Mouse (Mus musculus) c-Kit-positive CD71-positive TER-119-positive erythroid progenitor cells, embryonic 14.5 days (primary cell): Measurements from ENCODE around the gene BC030867.

Experiments used
- DNase-seq: peaks from one replicate; pipeline ENCODE4 v3.0.0-alpha.2; 2013; ENCODE audit warnings: low spot score

The BC030867 gene

DNA sequence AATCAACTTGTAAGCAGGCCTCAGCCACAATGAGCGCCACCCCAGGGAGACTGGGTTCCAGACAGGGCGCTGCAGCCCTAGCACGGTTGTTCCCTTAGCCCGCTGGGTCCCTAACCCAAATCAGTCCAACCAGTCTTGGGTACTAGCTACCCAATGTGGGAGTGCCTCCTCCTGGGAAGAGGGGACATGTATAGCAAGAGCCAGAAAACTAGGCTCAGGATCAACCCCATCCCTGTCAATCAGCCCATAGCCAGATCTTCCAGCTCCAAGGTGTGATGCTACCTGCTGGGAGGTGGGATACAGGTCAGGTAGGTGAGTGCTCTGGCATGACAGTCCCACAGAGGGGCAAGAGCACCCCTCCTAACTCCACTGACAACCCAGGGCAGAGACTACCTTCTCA lies 41.5 kb downstream of the BC030867 start:
- DNase-seq: no peak

DNA sequence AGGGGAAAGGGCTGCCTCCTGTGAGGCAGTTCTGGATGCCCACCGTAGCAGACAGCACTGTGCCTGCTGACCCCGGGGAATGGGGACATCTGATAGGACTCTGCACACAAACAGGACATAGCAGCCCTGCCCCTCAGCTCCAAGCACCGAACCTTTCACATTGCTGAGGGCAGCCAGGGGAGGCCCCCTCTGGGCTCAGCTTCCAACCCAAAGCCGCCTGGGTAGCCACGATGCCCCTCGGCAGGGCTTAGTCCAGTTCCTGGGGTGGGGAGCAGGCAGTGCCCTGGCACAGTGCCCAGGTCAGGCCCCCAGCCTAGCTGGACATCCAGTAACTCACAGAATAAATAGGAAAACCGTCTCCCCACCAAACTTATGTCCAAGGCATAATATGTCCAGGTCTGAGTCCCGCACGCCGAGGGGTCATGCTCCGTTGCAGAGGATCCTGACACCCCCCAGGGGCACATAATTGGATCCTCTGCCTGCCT lies 42.4 kb downstream of the BC030867 start:
- no peak for DNase-seq

DNA sequence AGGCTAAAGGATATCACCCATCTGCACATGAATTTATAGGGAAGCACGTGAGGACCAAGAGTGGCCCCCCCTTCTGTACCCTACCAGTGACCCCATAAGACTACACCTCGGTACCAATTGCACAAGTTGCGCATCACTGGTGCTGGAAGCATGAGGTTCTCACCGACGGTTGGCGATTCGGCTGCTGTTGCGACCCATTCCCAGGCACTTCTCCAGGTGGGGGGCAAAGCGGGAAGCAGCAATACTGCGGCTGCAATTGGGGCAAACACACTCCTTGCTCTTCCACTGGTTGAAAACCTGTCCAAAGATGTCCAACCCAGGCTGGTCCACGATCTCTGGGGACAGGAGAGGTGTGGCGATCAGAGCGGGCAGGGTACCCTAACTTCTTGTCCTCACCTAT lies 45.3 kb downstream of the BC030867 start:
- DNase-seq: no peak

- no peak for DNase-seq
These were observed 45.7 kb downstream of the BC030867 start for GRCm38 (mm10) chr11:102294416-102294815.

DNA sequence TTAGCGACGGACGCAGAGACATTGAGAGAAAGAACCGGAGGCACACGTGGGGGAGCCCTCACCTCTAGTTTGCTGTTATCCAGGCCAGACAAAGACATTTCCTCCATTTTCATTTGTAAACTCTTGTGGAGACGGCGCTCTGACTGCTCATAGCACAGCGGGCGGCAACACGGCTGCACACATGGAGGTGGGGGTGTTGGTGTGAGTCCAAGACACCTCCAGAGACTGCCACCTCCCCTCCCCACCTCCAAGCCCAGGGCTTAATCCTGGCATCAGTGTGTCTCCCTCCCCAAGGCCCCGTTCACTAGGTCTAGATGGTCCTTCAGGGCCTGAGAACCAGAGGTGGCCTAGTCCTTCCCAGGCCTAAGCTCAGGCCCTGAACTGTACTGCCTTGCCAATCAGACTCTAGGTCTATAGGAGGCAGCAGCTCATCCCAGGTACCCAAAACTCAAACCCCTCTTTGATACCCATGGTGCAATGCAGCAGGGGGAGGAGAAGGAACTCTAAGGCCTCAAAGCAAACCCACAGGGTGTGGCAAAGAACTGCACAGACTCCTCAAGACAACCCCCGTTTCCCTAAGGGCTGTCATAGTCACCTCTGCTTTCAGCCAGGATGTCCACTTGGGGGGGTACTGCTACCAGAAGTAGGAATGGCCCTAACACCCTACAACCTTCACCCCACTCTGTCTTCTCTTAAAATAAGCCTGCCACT lies 46.4 kb downstream of the BC030867 start:
- DNase-seq: no peak

DNA sequence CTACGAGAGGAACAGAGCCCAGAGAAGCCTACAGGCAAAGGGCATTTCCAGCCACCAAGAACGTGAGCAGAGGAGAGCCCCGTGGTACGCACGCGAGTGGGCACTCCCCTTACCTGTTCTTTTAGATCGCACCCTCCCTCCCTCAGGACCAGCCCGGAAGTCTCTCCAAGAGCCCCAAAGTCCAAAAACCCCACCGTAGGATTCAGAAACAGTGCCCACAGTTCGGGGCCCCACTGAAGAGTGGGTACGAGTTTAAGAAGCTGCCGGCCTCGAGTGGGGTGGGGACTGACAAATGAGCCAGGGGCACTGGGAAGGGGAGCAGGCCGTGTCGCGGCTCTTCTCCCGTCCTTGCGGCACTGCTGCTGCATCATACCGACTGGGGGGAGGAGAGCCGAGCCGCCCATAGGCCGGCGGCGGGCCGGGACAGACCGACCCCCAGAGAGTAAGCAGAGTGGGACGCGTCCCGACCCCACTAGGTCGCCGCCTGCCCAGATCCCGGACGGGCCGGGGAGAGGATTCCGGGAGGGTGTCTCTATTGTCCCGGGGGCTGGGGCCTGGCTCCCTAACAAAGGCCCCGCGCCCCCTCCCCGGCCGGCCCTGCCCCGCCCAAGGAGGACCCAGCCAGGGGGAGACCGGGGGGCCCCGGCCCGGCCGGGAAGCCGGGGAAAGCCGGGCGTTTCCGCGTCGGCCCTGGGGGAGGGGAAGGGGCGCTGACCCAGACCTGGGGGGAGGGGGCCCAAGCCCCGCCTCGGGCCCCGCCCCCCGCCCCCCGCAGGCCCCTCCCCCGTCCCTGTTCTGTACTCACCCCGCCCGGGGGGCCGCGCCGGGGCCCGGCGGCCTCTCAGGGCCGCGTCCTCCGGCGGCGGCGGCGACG lies 47.2 kb downstream of the BC030867 start:
- DNase-seq: no peak

- peak; percentile 98 for DNase-seq
These were observed 48.1 kb downstream of the BC030867 start, which contains the start of gene Atxn7l3 for GRCm38 (mm10) chr11:102296491-102297472. TSS of gene Atxn7l3 (minus strand) at chr11:102296631.

GRCm38 (mm10) chr11:102297577-102298556 lies 49.2 kb downstream of the BC030867 start:
- no peak for DNase-seq

DNA sequence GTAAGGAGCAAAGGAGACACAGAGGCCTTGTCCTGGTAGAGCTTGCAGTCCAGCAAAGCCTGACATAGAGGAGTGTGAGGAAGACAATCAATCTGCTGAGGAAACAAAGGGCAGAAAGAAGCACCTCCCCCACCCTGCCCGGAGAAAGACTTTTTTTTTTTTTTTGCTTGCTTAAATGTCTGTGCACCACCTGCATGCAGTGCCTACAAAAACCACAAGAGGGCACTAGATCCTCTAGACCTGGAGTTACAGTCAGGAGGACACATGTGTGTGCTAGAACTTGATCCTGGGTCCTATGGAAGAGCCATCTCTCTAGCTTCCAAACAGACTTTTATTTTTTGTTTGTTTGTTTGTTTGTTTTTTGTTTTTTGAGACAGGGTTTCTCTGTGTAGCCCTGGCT lies 51.2 kb downstream of the BC030867 start:
- peak; percentile 86 for DNase-seq

- DNase-seq: no peak
These were observed 55.5 kb downstream of the BC030867 start for GRCm38 (mm10) chr11:102304141-102304540.

DNA sequence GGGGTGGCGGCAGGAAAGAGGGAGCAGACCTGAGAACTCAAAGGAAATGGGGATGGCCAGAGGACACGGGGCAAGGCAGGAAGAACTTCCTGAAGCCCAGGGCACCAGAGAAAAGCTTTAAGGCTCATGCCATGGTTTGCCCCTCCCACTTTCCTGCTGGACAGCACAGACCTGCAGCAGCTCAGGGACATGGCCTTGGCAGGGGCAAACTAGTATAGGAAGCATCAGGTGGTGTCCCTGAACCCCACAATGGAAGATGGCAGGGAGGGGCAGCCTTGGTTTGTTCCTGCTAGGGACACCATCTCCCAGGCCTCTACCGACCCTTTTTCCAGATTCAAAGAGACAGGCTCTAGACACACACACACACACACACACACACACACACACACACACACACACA lies 56.7 kb downstream of the BC030867 start:
- no peak for DNase-seq

GRCm38 (mm10) chr11:102308104-102308503 lies 59.4 kb downstream of the BC030867 start:
- no peak for DNase-seq

DNA sequence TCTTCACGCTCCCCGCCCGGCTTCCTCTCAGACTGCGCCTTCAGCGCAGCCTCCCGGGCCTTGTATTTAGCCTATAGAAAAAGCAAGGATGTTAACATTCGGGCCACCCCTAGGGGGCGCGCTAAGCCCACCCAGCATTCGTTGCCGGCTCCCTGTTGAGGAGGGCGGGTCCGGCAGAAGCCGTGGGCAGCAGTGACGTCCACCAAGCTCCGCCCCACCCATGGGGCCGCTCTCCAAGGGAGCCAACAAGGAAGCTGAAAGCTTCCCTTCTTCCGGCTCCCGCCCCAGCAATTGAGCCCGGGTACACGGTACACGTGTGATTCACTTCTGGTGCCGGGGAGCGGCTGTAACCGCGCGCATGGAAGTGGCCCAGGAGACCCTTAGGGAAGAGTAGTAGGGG lies 60.3 kb downstream of the BC030867 start:
- DNase-seq: peak; percentile 98

DNA sequence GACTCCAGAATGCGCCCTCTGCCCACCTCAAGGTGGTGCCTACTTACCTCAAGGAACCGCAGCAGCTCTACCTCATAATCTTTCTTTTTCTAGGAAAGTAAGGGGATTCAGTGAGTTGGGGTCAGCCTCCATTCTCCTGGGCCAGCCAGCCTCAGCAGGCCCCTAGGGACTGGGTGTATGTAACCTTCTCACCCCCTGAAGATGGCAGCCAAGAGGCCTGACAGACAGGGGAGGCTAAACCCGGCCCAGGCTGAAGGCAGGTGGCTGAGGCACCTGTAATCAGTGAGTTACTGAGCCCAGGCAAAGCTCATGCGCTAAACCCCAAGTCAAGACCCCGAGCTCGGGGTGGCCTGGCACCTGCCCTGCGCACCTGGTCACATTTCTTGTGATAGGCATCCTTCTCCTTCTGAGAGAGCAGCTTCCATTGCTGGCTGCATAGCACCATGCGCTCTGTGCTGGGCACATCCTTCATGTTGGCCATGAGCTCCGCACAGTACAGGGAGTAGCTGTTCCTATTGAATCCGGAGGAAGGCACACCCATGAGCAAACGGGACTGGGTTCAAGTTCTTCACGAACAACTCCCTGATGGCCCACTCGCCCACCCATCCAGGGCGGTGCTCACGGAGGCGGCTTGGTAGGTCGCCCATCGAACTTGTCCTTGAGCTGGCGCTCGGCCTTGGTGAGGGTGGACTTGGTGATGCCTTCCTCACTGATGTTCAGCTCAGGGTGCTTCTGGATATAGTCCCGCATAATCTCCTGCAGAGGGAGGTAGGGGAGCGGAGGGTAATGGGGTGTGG lies 61.3 kb downstream of the BC030867 start:
- no peak for DNase-seq

DNA sequence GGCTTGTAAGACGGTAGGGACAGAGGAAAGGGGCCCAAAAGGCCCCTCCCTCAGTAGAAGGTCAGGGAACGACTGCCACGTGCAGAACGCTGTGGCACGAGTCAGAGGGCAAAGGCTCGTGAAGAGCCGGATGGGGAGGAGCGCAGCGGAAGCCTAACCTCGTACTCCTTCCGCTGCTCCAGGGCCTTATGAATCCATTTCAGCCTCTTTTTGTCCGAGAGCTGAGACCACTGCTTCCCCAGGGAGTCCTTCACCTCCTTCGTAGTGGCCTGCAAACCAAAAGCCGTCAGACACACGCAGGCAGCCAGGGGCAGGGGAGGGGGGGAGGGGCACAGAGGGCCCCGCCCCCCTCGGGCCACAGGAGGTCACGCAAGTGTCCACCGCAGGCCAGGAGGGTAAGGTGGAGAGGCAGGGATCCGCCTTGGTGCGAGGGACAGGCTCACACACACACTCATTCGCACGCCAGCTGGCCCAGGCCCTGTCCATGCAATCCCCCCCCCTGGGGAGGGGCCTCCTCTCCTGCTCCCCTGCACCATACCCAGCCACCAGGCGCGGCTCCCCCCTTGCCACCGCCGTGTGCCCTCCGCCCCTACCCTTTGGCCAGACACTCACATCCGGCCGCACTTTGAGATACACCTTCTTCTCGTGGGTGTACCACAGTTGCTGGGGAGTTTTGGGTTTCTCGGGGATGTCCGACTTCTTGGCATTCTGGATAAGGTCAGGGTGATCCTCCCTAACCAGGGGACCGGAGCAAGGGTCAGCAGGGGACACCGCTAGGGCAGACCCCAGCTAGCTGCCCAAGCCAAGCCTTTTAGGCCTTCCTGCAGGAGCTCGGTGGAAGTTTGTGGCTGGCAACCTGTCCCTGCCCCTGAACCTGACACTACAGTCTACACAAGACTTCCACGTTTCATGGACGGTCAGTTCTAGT lies 62.4 kb downstream of the BC030867 start:
- no peak for DNase-seq

- no peak for DNase-seq
These were observed 63.3 kb downstream of the BC030867 start for GRCm38 (mm10) chr11:102311966-102312365.

- DNase-seq: no peak
These were observed 63.9 kb downstream of the BC030867 start for GRCm38 (mm10) chr11:102312586-102312985.

DNA sequence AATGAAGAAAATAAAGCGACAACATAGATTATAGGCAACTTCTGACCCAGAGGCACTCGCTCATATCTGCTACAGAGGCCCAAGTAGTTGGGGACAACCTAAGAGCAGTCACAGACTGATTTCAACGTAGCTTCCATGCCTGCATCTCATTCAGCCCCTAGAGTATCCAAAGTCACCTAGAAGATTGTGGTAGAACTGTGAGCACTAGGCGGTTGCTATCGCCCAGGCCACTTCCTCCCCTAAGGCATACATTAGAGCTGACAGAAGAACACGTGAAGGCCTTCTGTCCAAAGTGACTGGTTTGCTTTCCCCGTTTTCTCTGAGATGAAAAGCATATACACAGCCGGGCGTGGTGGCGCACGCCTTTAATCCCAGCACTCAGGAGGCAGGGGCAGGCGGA lies 65.6 kb downstream of the BC030867 start:
- DNase-seq: no peak
